Mouse (Mus musculus) thymus, adult 2 months (tissue): ENCODE measurements at regions not wholly inside any gene's neighbourhood (a gene's known extent, or its start where the extent isn't known, plus 50 kb on each side); places are given as distances from the start of the nearest gene placed in this dataset.

Source experiments
- CTCF ChIP-seq: fragments of 200-500 bp; IDR thresholded peaks from 2 replicates; pipeline ENCODE4 v1.5.1; 2012; ENCODE audit warnings: mild to moderate bottlenecking, control low read depth, low read length, moderate library complexity, borderline replicate concordance; ENCODE audit not compliant: control insufficient read depth, poor library complexity, insufficient read depth; ENCODE audit errors: extremely low read depth
- POLR2A ChIP-seq: fragments of 200-500 bp; IDR thresholded peaks from 2 replicates; pipeline ENCODE4 v1.6.1; 2012; ENCODE audit warnings: mild to moderate bottlenecking, low read length, control low read depth, moderate library complexity; ENCODE audit not compliant: control insufficient read depth, poor library complexity, insufficient read depth; ENCODE audit errors: extremely low read depth

DNA sequence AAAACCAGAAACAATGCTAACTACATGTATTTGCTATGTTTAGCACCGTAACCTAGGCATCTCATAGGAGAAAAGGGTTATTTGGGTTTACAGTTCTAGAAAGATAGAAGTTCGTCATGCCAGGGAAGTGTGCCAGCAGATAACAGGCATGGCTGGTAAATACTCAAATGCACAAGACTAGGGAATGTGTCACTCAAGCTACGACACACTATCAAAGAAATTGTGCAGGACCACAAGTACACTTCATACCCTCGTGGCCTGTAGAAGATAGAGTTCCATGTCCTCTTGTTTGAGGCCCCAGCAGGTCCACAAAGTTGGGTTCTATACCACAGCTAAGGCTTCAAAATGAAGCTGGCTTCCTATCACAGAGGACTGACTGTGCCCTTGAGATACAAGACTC is 103.1 kb upstream of the Car8 start:
- no peak for TF ChIP-seq POLR2A
- TF ChIP-seq CTCF = no peak
